9 mouse cellular contexts compared by ENCODE assay signal in the genomic region with DNA sequence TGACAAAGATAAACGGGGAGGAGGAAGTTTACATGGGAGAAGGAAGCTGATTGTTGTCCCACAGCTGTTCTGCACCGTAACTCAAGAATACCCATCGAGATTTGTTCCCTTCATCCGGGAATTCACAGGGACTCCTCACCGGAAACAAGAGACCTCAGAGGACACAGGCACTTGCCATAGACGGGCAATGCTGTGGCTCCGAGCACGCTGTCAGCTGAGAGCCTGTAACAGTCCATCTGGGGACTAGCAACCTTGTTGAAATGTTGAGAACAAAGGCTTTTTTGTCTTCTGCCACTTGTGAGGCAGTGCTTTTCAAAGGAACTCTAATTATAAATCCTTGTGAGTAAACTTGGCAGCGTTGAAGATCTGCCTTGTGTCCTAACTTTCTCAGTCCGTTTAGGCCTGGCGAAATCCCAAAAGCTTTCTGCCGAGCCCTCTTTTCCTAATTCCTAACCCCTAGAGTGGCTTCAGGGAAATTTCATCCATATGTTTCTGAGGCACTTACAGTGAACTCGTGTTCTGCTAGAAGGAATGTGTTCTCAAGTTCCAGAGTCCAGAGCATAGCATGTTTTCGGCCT. TPM values are rescaled to one million over a fixed set of nuclear protein-coding genes. Genes with fewer than 3 reads are reported as not detected.
DNase-seq lines count a peak whose midpoint lies in the region; ATAC-seq lines count a peak whose summit lies in the region.
"Had no signal": no experiment of that assay in that cellular context is flagged by ENCODE, and none has a peak within 500 bp of the region (broad histone marks: within the 10 kb centered on the region; RNA-seq: fewer than 3 reads in every experiment).

No protein-coding gene starts in this region.

- H3K9ac ChIP-seq in embryonic facial prominence, embryonic 14.5 days (ENCODE audit: low read depth, low read length): no peak overlapping the region
- H3K9ac ChIP-seq in lung, embryonic 16.5 days (ENCODE audit: low read length): peak overlapping the region; percentile 41
- H3K9ac ChIP-seq: liver, embryonic 14.5 days had no signal

- H3K4me2 ChIP-seq in embryonic facial prominence, embryonic 14.5 days (ENCODE audit: low read depth, low read length): peak overlapping the region; percentile 23
- peak overlapping the region; percentile 21; the same call in 1 of the 2 replicates for H3K4me2 ChIP-seq in lung, embryonic 16.5 days (ENCODE audit: low read depth, low read length)

- H3K4me1 ChIP-seq in embryonic facial prominence, embryonic 14.5 days (ENCODE audit: control insufficient read depth, insufficient read depth, low read length): peaks cover 22% of the 10 kb centered on the region
- H3K4me1 ChIP-seq in lung, embryonic 16.5 days (replicated peaks; ENCODE audit: control insufficient read depth, insufficient read depth, low read length): peaks cover 16% of the 10 kb centered on the region

- H3K9me3 ChIP-seq in embryonic facial prominence, embryonic 14.5 days (ENCODE audit: control insufficient read depth, low read length): no peaks in the 10 kb centered on the region
- no peaks in the 10 kb centered on the region for H3K9me3 ChIP-seq in lung, embryonic 16.5 days (ENCODE audit: control insufficient read depth, low read length)

- no peaks in the 10 kb centered on the region for H3K27me3 ChIP-seq in embryonic facial prominence, embryonic 14.5 days (replicated peaks; ENCODE audit: control insufficient read depth, insufficient read depth, low read length)
- no peaks in the 10 kb centered on the region for H3K27me3 ChIP-seq in lung, embryonic 16.5 days (ENCODE audit: control insufficient read depth, insufficient read depth, low read depth, low read length)

- WGBS in embryonic facial prominence, embryonic 14.5 days: 10% methylated on average over 14 of the region's 14 CpGs
- 8% methylated on average over 14 of the region's 14 CpGs for WGBS in lung, embryonic 16.5 days

- H3K4me3 ChIP-seq in embryonic facial prominence, embryonic 14.5 days (ENCODE audit: low read depth, low read length): no peak overlapping the region
- H3K4me3 ChIP-seq in lung, embryonic 16.5 days (ENCODE audit: low read length): 0 out of 2 replicates have a peak overlapping the region, but pooled peaks have one; percentile 13

- peak; percentile 77 for ATAC-seq in embryonic facial prominence, embryonic 14.5 days (ENCODE audit: low read depth)
- ATAC-seq in lung, embryonic 16.5 days (ENCODE audit: low read depth): peak; percentile 82
- no peak for ATAC-seq in CD4-positive, CD25-positive, alpha-beta regulatory T cell, adult 4 months

- H3K27ac ChIP-seq in embryonic facial prominence, embryonic 14.5 days (replicated peaks; ENCODE audit: low read depth, low read length): peak overlapping the region; percentile 83
- peak overlapping the region; percentile 88 for H3K27ac ChIP-seq in lung, embryonic 16.5 days (ENCODE audit: low read length)
- H3K27ac ChIP-seq: liver, embryonic 14.5 days had no signal

- peak; percentile 16 for DNase-seq in ovary, adult 18-20 months (ENCODE audit: low spot score)
- no peak for DNase-seq in ovary, postnatal 36 days (ENCODE audit: low spot score)
- peak; percentile 94 for DNase-seq in embryonic facial prominence, embryonic 14.5 days (ENCODE audit: low spot score)
- peak; percentile 52 to 68 for DNase-seq in heart, postnatal 10 days
- DNase-seq in kidney, postnatal 14 days: peak; percentile 53
- peak; percentile 21 for DNase-seq in skeletal muscle tissue, adult 2 months (ENCODE audit: low read depth, low spot score)

- intact Hi-C loops in heart, postnatal 10 days (cut with DNase I): no loop called here

- H3K36me3 ChIP-seq in embryonic facial prominence, embryonic 14.5 days (ENCODE audit: control insufficient read depth, insufficient read depth, low read length): no peaks in the 10 kb centered on the region
- no peaks in the 10 kb centered on the region for H3K36me3 ChIP-seq in lung, embryonic 16.5 days (ENCODE audit: control insufficient read depth, insufficient read depth, low read length)

RNA-seq across cellular contexts. Expression of a gene that starts 18.3 kb away (rescaled TPM):
- 1.5 and 1.6 TPM in 2 replicates for polyA plus RNA-seq in embryonic facial prominence, embryonic 14.5 days (2014; fragmentation: Nextera tagmentation; extraction: Ambion mirVana)
- total RNA-seq in heart, postnatal 10 days (2021): under 1 TPM in 1 of 2 experiments, not detected in 1; 0.77 TPM
- polyA plus RNA-seq in lung, embryonic 16.5 days (2015; fragmentation: Nextera tagmentation; extraction: Ambion mirVana): 1.2 and 1.8 TPM in 2 replicates
- polyA plus RNA-seq in CD4-positive, CD25-positive, alpha-beta regulatory T cell, adult 4 months (2017; shearing (Covaris generic)): under 1 TPM; 0.44 to 0.47 TPM
- polyA plus RNA-seq: liver, embryonic 14.5 days had no signal

RNA-seq across cellular contexts. Expression of a gene that starts 36.5 kb away (rescaled TPM):
- 11.4 and 13.0 TPM in 2 replicates for polyA plus RNA-seq in embryonic facial prominence, embryonic 14.5 days (2014; fragmentation: Nextera tagmentation; extraction: Ambion mirVana)
- 10 to 100 TPM; 16.6 to 18.6 TPM for total RNA-seq in heart, postnatal 10 days (2021)
- 14.6 and 15.7 TPM in 2 replicates for polyA plus RNA-seq in lung, embryonic 16.5 days (2015; fragmentation: Nextera tagmentation; extraction: Ambion mirVana)
- 10 to 100 TPM; 75.6 to 87.7 TPM for polyA plus RNA-seq in CD4-positive, CD25-positive, alpha-beta regulatory T cell, adult 4 months (2017; shearing (Covaris generic))
